Mouse (Mus musculus) layer of hippocampus, adult 11-12 months (tissue): ENCODE measurements at regions not wholly inside any gene's neighbourhood (a gene's known extent, or its start where the extent isn't known, plus 50 kb on each side); places are given as distances from the start of the nearest gene placed in this dataset.

Source experiments
- DNase-seq: peaks from one replicate; pipeline ENCODE4 v3.0.0; 2022; ENCODE audit warnings: low spot score

GRCm38 (mm10) chr15:63670561-63670960 lies 174.4 kb downstream of the Gsdmc2 start:
- no peak for DNase-seq

DNA sequence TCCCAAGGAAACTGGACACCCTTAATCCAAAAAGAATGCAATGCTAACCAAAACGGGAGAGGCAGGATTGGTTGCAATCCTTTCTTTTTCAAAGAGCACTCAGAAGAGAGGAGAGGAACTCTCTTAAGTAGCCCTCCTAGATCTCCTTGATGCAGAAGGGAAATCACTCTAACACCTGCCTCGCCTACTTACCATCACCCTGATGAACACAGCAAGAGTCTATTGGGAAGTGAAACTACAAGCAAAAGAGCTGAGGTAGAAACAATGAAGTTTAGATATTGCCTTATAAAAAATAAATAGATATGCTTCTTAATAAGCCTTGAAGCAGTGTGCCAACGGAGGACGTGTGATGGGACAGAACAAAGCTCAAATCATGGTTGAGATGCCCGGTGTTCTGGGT lies 177.4 kb downstream of the Gsdmc2 start:
- DNase-seq: no peak

GRCm38 (mm10) chr15:63665517-63665916 lies 179.5 kb downstream of the Gsdmc2 start:
- DNase-seq: no peak

- DNase-seq: no peak
Observed at GRCm38 (mm10) chr15:63664877-63665276, 180.1 kb downstream of the Gsdmc2 start.

- DNase-seq: no peak
Observed at GRCm38 (mm10) chr15:63662183-63662582, 182.8 kb downstream of the Gsdmc2 start.

DNA sequence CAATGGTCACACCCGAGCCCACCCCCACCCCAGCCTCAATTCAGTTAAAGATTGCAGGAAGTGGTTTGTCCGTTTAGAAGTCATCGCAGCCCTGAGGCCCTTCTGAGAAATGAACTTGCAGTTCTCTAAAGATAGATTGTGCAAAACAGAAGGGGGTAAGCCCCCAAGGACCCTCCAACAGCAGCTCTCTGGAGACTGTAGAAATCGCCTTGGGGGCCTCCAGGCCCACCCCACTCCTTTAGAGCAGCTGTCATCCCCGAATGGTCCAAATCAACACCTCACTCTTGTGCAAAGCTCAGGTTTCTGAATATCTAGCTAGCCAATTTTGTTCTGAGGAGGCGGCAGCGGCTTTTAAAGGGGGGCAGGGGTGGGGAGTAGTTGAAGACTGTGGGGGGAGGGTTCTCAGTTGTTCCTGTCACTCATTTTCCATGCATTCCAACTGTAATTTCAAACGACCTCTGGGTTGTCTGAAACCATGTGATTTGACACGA lies 186.9 kb downstream of the Gsdmc2 start:
- DNase-seq: no peak

DNA sequence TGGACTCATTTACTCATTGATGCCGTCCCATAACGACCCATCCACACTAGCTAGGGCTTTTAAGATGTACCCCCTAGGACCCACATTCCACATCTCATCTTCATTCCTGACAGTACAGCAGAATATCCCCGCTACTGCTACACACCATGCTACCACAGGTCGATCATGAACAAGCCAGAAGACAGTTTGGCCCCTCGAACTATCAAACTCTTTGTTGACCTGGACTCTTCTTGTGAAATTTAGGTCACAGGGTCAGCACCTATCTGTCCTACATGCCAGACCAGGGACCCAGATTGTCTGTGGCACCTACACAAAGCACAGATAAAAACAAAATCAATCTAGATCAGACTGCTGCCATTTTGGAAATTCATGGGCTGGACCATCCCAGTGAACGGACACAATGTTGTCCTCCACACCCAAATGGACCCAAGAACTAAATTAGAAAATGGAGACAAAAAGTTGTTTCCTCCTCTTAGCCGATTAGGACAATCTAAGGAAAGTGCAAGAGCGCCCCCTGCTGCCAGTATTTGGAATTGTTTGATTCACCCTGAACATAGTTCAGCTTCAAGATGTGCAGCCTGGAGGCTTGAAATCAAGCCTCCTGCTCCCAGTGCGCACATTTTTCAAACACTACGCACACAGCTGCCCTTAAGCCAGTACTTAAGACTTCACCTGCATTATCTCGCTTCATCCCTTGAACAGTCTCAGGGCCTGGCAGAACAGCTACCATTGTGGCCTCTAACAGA lies 192.6 kb downstream of the Gsdmc2 start:
- DNase-seq: peak; percentile 86

GRCm38 (mm10) chr15:63651120-63651519 lies 193.9 kb downstream of the Gsdmc2 start:
- DNase-seq: no peak

- DNase-seq: no peak
Observed at GRCm38 (mm10) chr15:63648142-63648989, 196.6 kb downstream of the Gsdmc2 start.

DNA sequence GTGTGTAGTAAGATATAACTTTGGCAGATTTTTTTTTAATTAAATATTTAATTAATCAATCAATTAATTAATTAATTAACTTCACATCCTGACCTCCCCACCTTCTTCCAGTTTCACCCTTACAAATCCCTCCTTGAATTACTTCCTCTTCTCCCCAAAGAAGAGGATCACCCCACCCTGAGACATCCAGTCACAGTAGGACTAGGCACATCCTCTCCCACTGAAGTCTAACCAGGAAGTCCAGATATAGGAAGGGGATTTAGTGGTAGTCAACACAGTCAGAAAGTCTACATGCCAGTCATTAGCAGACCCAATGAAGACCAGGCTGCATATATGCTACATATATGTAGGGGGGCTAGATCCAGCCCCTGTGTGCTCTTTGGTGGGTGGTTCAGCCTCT lies 220.2 kb downstream of the Gsdmc2 start:
- no peak for DNase-seq

- no peak for DNase-seq
Observed at GRCm38 (mm10) chr15:63624249-63624648, 220.7 kb downstream of the Gsdmc2 start.

GRCm38 (mm10) chr15:63616506-63617208 lies 228.3 kb downstream of the Gsdmc2 start:
- DNase-seq: peak; percentile 19

DNA sequence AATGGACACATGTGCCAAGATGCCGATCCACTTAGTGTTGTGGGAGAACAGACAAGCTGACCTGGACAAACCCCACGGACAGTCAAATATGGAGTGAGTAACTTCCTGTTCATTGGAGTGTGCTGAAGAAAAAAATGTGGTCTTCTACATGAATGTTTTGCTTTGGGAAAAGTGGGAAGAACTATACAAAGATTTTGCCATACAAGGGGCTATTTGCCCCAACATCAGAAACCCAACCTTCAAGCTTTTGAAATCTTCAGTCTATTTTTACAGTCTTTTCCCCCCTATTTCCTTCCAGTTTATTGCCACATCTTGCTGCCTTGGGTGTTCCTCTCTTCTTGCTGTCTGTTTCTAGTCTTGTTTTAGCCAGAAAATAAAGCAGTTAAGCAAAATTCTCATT lies 230.8 kb downstream of the Gsdmc2 start:
- DNase-seq: no peak

DNA sequence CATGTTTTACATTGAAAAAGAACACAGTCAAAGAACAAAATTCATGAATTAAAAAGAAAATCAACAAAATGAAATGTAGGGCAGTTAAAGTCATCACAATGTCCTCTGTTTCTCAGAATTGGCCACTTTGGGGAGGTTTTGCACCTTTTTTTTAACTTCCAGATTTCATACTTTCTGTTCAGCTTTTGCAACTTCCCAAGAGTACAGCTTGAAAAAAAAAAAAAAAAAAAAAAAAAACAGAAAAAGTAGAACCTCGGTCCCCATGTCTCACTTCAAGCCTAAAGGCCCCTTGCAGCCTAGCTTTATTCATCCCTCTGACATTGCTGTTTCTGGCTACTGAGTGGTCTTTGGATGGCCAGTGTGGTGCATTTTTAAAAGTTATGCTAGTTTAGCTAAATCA lies 231.9 kb downstream of the Gsdmc2 start:
- DNase-seq: no peak

DNA sequence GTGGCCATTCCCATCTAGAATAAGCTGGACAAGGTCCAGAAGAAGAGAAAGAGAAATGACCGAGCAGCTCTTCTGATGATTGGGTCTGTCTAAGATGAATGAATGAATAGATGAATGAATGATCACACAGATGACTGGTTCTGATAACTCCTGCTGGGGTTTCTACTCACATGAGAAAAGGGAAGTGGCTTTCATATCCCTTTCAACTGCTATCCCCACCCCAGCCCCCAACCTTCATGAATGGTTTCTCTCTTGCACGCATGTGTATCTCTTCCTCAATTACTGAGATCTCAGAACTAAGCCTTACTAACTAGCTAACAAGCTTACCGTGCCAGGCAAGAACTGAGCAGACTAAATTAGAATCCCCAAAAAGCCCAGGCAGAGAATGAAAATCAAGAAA lies 233.8 kb downstream of the Gsdmc2 start:
- peak; percentile 12 for DNase-seq

- no peak for DNase-seq
Observed at GRCm38 (mm10) chr15:63603100-63603714, 241.8 kb downstream of the Gsdmc2 start.

DNA sequence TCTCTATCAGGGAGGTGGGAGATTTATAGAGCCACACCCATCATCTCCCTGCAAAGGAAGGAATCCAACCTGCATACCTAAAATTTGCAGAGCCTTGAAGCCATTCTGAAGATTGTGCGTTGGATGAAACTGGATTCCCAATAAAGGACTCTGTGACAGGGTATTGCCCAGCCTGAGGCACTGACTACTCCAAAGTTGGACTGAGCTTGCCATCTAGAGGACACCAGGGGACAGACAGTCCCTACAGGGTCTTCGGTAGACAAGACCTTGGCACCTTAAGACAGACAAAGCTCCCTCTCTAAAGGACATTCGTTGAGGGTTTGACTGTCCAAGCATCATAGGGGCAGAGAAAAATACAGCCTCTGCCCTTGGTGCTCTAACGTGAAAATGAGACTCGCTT lies 243.4 kb downstream of the Gsdmc2 start:
- peak; percentile 52 for DNase-seq

- no peak for DNase-seq
Observed at GRCm38 (mm10) chr15:63592758-63593463, 252.1 kb downstream of the Gsdmc2 start.

DNA sequence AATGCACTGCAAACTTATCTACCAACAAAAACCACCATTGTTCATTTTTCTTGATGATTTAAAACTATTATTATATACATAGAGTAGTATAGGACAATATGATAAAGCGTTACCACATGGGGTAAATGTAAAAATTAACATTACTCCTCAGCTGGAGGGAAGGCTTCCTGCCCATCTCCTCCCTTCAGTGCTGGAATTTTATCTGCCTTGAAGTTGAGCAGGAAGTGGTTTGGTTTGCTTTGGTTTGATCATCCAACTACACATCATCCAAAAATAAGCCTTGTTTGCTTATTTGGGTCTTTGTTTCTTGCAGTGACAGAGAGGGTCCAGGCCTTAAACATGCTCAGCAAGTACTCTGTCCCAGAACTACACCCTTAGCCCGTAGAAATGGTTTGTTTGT lies 285.7 kb downstream of the Gsdmc2 start:
- no peak for DNase-seq

DNA sequence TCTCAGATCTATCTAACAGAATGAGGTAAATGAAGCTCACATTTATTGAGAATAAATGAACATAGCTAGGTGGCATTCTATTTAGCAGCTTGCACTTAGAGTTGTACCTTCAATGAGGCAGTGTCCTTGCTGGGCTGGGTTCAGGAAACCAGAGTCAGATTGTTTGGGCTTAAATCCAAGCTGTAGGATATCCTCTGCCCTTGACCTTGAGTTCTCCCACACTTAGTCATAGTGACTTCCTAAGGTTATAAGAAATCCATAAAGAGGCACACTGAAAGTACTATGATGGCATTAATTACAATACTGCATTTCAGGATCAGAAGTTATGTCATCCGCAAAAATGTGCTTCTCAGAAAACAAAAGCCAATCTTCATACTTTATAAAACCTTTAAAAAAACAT lies 286.3 kb downstream of the Gsdmc2 start:
- DNase-seq: no peak

DNA sequence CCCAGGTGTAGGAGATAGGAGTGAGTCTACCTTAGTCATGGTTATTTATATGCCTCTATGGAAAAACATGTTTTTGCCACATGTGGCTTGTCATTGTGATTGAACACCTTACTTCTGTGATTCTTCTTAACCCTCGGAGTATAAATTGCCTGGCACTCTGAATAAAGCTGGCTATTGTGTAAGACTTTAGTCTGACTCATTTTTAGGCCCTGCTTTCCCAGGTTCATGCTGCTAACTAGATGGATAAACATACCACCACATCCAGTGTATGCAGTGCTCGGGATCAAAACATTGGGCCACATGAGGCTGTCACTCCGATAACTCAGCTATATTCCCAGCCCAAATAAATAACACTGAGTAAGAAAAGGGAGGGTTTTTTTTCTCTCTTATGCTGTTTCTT lies 287.2 kb downstream of the Gsdmc2 start:
- DNase-seq: no peak

DNA sequence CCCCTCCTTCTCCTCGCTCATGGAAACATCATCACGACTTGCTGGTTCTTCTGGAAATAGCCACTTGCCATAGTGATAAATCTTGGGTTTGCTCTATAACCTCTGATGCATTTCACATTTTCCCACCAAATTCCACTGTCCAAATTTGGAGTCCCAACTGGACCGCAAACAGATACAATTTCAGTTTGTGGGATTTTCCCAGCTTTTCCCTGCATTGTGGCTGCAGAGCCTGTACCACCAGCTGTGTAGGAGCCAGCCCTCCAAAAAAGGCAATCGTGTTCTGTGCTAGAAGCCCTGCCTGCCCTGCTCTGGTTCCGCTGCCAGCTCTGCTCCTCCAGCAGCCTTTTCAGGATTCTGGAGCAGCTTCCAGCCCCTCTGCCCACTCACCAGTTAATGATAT lies 291.4 kb downstream of the Gsdmc2 start:
- no peak for DNase-seq
